Mouse (Mus musculus) lung, adult 2 months (tissue): ENCODE measurements around the gene Rbm4.

Experiments used
- CTCF ChIP-seq: fragments of 200-500 bp; IDR thresholded peaks from 2 replicates; pipeline ENCODE4 v1.5.1; 2011; ENCODE audit warnings: mild to moderate bottlenecking, low read length, control low read depth; ENCODE audit not compliant: insufficient read depth
- POLR2A ChIP-seq: fragments of 200-500 bp; IDR thresholded peaks from 2 replicates; pipeline ENCODE4 v1.6.1; 2011; ENCODE audit warnings: low read depth, mild to moderate bottlenecking, control low read depth, low read length, borderline replicate concordance; ENCODE audit errors: extremely low read depth

DNA sequence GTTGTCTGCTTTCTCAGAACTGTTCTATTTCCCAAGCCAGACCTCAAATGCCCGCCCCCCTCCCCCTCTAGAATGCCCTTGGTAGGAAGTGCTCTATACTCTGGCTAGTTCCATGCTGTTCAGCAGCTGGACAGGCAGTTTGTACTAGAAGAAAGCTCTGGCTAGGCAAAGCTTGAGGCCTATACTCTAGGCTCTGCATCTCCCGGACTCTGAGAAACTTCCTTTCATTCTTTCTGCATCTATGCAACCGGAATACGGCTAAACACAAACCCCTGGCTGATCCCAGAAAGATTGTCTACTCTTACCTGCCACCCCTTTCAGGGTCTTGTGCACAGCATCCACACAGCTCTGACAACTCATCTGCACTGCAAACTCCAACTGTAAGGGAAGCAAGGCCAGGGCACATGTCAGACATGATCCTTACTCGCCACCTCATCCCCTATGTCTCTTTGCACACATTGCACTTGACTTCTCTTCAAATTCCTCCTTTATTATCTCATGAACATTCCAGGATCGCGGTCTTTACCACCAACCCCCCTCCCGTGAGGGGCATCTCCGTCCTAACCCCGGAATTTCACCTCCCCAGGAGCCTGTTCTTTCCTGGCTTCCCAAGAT, 44.9 kb upstream of the Rbm4 start:
- TF ChIP-seq POLR2A (no peak), CTCF (no peak)
